Mouse (Mus musculus): ENCODE results near the gene Sele. TPM values are rescaled to one million over a fixed set of nuclear protein-coding genes. Genes with fewer than 3 reads are reported as not detected.

The Sele gene
- polyA plus RNA-seq, 1 experiment from 2014 or later, result not detected

GRCm38 (mm10) chr1:164025685-164026084, 22.3 kb upstream of the Sele start:
- no peak for ATAC-seq (ENCODE audit: low FRiP score, low TSS enrichment)
- 90% methylated on average over 4 of the region's 4 CpGs for WGBS
- no peaks in the 10 kb centered on the region for H3K36me3 ChIP-seq (ENCODE audit: control insufficient read depth, insufficient read depth, low read length)
- no peaks in the 10 kb centered on the region for H3K27me3 ChIP-seq (ENCODE audit: control insufficient read depth, insufficient read depth, low read length)
- no peak overlapping the region for H3K4me3 ChIP-seq (replicated peaks; ENCODE audit: low read depth, low read length)
- no peak overlapping the region for H3K4me2 ChIP-seq (ENCODE audit: low read length)
- H3K9me3 ChIP-seq (ENCODE audit: control insufficient read depth, low read length), result no peaks in the 10 kb centered on the region
- H3K27ac ChIP-seq (replicated peaks; ENCODE audit: low read depth, low read length), result no peak overlapping the region
- no peak overlapping the region for H3K9ac ChIP-seq (replicated peaks; ENCODE audit: low read length)
- no peak for DNase-seq
- H3K4me1 ChIP-seq (ENCODE audit: control insufficient read depth, insufficient read depth, low read length), result no peaks in the 10 kb centered on the region

- Histone ChIP-seq H3K9me3 (ENCODE audit: control insufficient read depth, low read length) (no peaks in the 10 kb centered on the region), H3K4me2 (ENCODE audit: low read length) (no peak overlapping the region), H3K27ac (replicated peaks; ENCODE audit: low read depth, low read length) (no peak overlapping the region), H3K4me1 (ENCODE audit: control insufficient read depth, insufficient read depth, low read length) (no peaks in the 10 kb centered on the region), H3K9ac (replicated peaks; ENCODE audit: low read length) (no peak overlapping the region), H3K36me3 (ENCODE audit: control insufficient read depth, insufficient read depth, low read length) (no peaks in the 10 kb centered on the region), H3K4me3 (replicated peaks; ENCODE audit: low read depth, low read length) (no peak overlapping the region), H3K27me3 (ENCODE audit: control insufficient read depth, insufficient read depth, low read length) (no peaks in the 10 kb centered on the region)
- ATAC-seq (ENCODE audit: low FRiP score, low TSS enrichment) (no peak), DNase-seq (no peak)
- 60% methylated on average over 5 of the region's 5 CpGs for WGBS
Observed at GRCm38 (mm10) chr1:164027416-164027815, 20.6 kb upstream of the Sele start.

- H3K4me1 ChIP-seq (ENCODE audit: control insufficient read depth, insufficient read depth, low read length), result no peaks in the 10 kb centered on the region
- H3K27me3 ChIP-seq (ENCODE audit: control insufficient read depth, insufficient read depth, low read length), result no peaks in the 10 kb centered on the region
- no peak overlapping the region for H3K27ac ChIP-seq (replicated peaks; ENCODE audit: low read depth, low read length)
- ATAC-seq (ENCODE audit: low FRiP score, low TSS enrichment) (peak; percentile 17; the same call in 1 of the 2 replicates), DNase-seq (peak; percentile 25)
- no peak overlapping the region for H3K9ac ChIP-seq (replicated peaks; ENCODE audit: low read length)
- H3K9me3 ChIP-seq (ENCODE audit: control insufficient read depth, low read length), result no peaks in the 10 kb centered on the region
- no peak overlapping the region for H3K4me2 ChIP-seq (ENCODE audit: low read length)
- H3K4me3 ChIP-seq (replicated peaks; ENCODE audit: low read depth, low read length), result no peak overlapping the region
- H3K36me3 ChIP-seq (ENCODE audit: control insufficient read depth, insufficient read depth, low read length), result no peaks in the 10 kb centered on the region
- 68% methylated on average over 10 of the region's 10 CpGs for WGBS
Observed at GRCm38 (mm10) chr1:164040385-164041135, 7.5 kb upstream of the Sele start.

- WGBS, result 69% methylated on average over 3 of the region's 3 CpGs
- no peaks in the 10 kb centered on the region for H3K9me3 ChIP-seq (ENCODE audit: control insufficient read depth, low read length)
- no peak overlapping the region for H3K4me2 ChIP-seq (ENCODE audit: low read length)
- H3K27me3 ChIP-seq (ENCODE audit: control insufficient read depth, insufficient read depth, low read length), result no peaks in the 10 kb centered on the region
- DNase-seq (no peak), ATAC-seq (ENCODE audit: low FRiP score, low TSS enrichment) (no peak)
- no peak overlapping the region for H3K27ac ChIP-seq (replicated peaks; ENCODE audit: low read depth, low read length)
- H3K4me3 ChIP-seq (replicated peaks; ENCODE audit: low read depth, low read length), result no peak overlapping the region
- no peak overlapping the region for H3K9ac ChIP-seq (replicated peaks; ENCODE audit: low read length)
- H3K4me1 ChIP-seq (ENCODE audit: control insufficient read depth, insufficient read depth, low read length), result no peaks in the 10 kb centered on the region
- H3K36me3 ChIP-seq (ENCODE audit: control insufficient read depth, insufficient read depth, low read length), result no peaks in the 10 kb centered on the region
Observed at GRCm38 (mm10) chr1:164043549-164043948, 4.5 kb upstream of the Sele start.

GRCm38 (mm10) chr1:164053561-164053960, 5.5 kb downstream of the Sele start:
- Histone ChIP-seq H3K36me3 (ENCODE audit: control insufficient read depth, insufficient read depth, low read length) (no peaks in the 10 kb centered on the region), H3K4me1 (ENCODE audit: control insufficient read depth, insufficient read depth, low read length) (no peaks in the 10 kb centered on the region), H3K9me3 (ENCODE audit: control insufficient read depth, low read length) (no peaks in the 10 kb centered on the region), H3K4me2 (ENCODE audit: low read length) (no peak overlapping the region), H3K27me3 (ENCODE audit: control insufficient read depth, insufficient read depth, low read length) (no peaks in the 10 kb centered on the region), H3K27ac (replicated peaks; ENCODE audit: low read depth, low read length) (no peak overlapping the region), H3K9ac (replicated peaks; ENCODE audit: low read length) (no peak overlapping the region), H3K4me3 (replicated peaks; ENCODE audit: low read depth, low read length) (no peak overlapping the region)
- 94% methylated on average over 9 of the region's 9 CpGs for WGBS
- DNase-seq (no peak), ATAC-seq (ENCODE audit: low FRiP score, low TSS enrichment) (no peak)

- no peak for ATAC-seq (ENCODE audit: low FRiP score, low TSS enrichment)
Observed at GRCm38 (mm10) chr1:164054800-164055199, 6.8 kb downstream of the Sele start.

GRCm38 (mm10) chr1:164060071-164060470, 12.0 kb downstream of the Sele start:
- DNase-seq (no peak), ATAC-seq (ENCODE audit: low FRiP score, low TSS enrichment) (no peak)
- H3K27me3 ChIP-seq (ENCODE audit: control insufficient read depth, insufficient read depth, low read length), result no peaks in the 10 kb centered on the region
- H3K9me3 ChIP-seq (ENCODE audit: control insufficient read depth, low read length), result no peaks in the 10 kb centered on the region
- H3K4me3 ChIP-seq (replicated peaks; ENCODE audit: low read depth, low read length), result no peak overlapping the region
- WGBS, result 98% methylated on average over 4 of the region's 4 CpGs
- no peak overlapping the region for H3K27ac ChIP-seq (replicated peaks; ENCODE audit: low read depth, low read length)
- no peak overlapping the region for H3K4me2 ChIP-seq (ENCODE audit: low read length)
- no peaks in the 10 kb centered on the region for H3K36me3 ChIP-seq (ENCODE audit: control insufficient read depth, insufficient read depth, low read length)
- no peaks in the 10 kb centered on the region for H3K4me1 ChIP-seq (ENCODE audit: control insufficient read depth, insufficient read depth, low read length)
- no peak overlapping the region for H3K9ac ChIP-seq (replicated peaks; ENCODE audit: low read length)

More at GRCm38 (mm10) chr1:164054800-164055199, 6.8 kb downstream of the Sele start:
- Histone ChIP-seq H3K9ac (replicated peaks; ENCODE audit: low read length) (no peak overlapping the region), H3K36me3 (ENCODE audit: control insufficient read depth, insufficient read depth, low read length) (no peaks in the 10 kb centered on the region), H3K27ac (replicated peaks; ENCODE audit: low read depth, low read length) (no peak overlapping the region), H3K4me3 (replicated peaks; ENCODE audit: low read depth, low read length) (no peak overlapping the region), H3K27me3 (ENCODE audit: control insufficient read depth, insufficient read depth, low read length) (no peaks in the 10 kb centered on the region), H3K4me1 (ENCODE audit: control insufficient read depth, insufficient read depth, low read length) (no peaks in the 10 kb centered on the region), H3K4me2 (ENCODE audit: low read length) (no peak overlapping the region), H3K9me3 (ENCODE audit: control insufficient read depth, low read length) (no peaks in the 10 kb centered on the region)
- 57% methylated on average over 2 of the region's 2 CpGs for WGBS
- no peak for DNase-seq

- Histone ChIP-seq H3K4me1 (ENCODE audit: control insufficient read depth, insufficient read depth, low read length) (no peaks in the 10 kb centered on the region), H3K4me2 (ENCODE audit: low read length) (no peak overlapping the region), H3K27ac (replicated peaks; ENCODE audit: low read depth, low read length) (no peak overlapping the region), H3K4me3 (replicated peaks; ENCODE audit: low read depth, low read length) (no peak overlapping the region), H3K9me3 (ENCODE audit: control insufficient read depth, low read length) (no peaks in the 10 kb centered on the region), H3K27me3 (ENCODE audit: control insufficient read depth, insufficient read depth, low read length) (no peaks in the 10 kb centered on the region), H3K36me3 (ENCODE audit: control insufficient read depth, insufficient read depth, low read length) (no peaks in the 10 kb centered on the region), H3K9ac (replicated peaks; ENCODE audit: low read length) (no peak overlapping the region)
- DNase-seq (no peak), ATAC-seq (ENCODE audit: low FRiP score, low TSS enrichment) (no peak)
- WGBS, result 52% methylated on average over 4 of the region's 4 CpGs
Observed at GRCm38 (mm10) chr1:164061278-164061677, 13.2 kb downstream of the Sele start.

GRCm38 (mm10) chr1:164061925-164062324, 13.9 kb downstream of the Sele start, which contains the start of gene Sell:
Gene Sell, plus strand, starts transcription at chr1:164061982.
- DNase-seq (no peak), ATAC-seq (ENCODE audit: low FRiP score, low TSS enrichment) (no peak)
- Histone ChIP-seq H3K4me3 (replicated peaks; ENCODE audit: low read depth, low read length) (no peak within 1 kb of the TSS), H3K4me1 (ENCODE audit: control insufficient read depth, insufficient read depth, low read length) (no peaks in the 10 kb centered on the region), H3K36me3 (ENCODE audit: control insufficient read depth, insufficient read depth, low read length) (no peaks in the 10 kb centered on the region), H3K27me3 (ENCODE audit: control insufficient read depth, insufficient read depth, low read length) (no peaks in the 10 kb centered on the region), H3K9ac (replicated peaks; ENCODE audit: low read length) (no peak within 1 kb of the TSS), H3K4me2 (ENCODE audit: low read length) (no peak within 1 kb of the TSS), H3K27ac (replicated peaks; ENCODE audit: low read depth, low read length) (no peak within 1 kb of the TSS), H3K9me3 (ENCODE audit: control insufficient read depth, low read length) (no peaks in the 10 kb centered on the region)
- 89% methylated on average over 4 of the region's 4 CpGs for WGBS

Data from midbrain, embryonic 14.5 days (tissue).